Mouse (Mus musculus) G1E (cell line): Measurements from ENCODE around the gene St5. TPM values are rescaled to one million over a fixed set of nuclear protein-coding genes. Genes with fewer than 3 reads are reported as not detected.

Experiments used
- ATAC-seq: 2 replicates; pipeline ENCODE4 v1.8.0; 2016; ENCODE audit warnings: mild to moderate bottlenecking; ENCODE audit not compliant: insufficient number of reproducible peaks, poor library complexity, low FRiP score, severe bottlenecking; ENCODE audit errors: extremely low read depth
- DNase-seq: peaks from one replicate; pipeline ENCODE4 v3.0.0; 2012; ENCODE audit warnings: low spot score
- H3K27me3 ChIP-seq: 2 replicates; pipeline ENCODE4 v1.6.1; 2012; ENCODE audit warnings: mild to moderate bottlenecking, low read length, inconsistent platforms; ENCODE audit not compliant: insufficient read depth
- H3K36me3 ChIP-seq: replicated peaks from 2 replicates; pipeline ENCODE3; 2012; ENCODE audit warnings: mild to moderate bottlenecking, inconsistent platforms
- H3K4me1 ChIP-seq: 2 replicates; pipeline ENCODE4 v1.6.1; 2012; ENCODE audit warnings: low read depth, low read length, inconsistent platforms, mixed read lengths; ENCODE audit not compliant: insufficient read depth
- H3K4me3 ChIP-seq: 2 replicates; pipeline ENCODE4 v1.5.1; 2012; ENCODE audit warnings: low read depth, mild to moderate bottlenecking, inconsistent platforms, low read length, moderate library complexity, mixed read lengths
- H3K9me3 ChIP-seq: replicated peaks from 2 replicates; pipeline ENCODE4 v1.6.1; 2012; ENCODE audit warnings: inconsistent platforms
- CTCF ChIP-seq: IDR thresholded peaks from 2 replicates; pipeline ENCODE4 v1.5.1; 2012; ENCODE audit warnings: low read depth, low read length, inconsistent platforms, mixed read lengths
- GATA1 ChIP-seq: IDR thresholded peaks from 2 replicates; pipeline ENCODE4 v1.6.1; 2012; ENCODE audit warnings: borderline replicate concordance, low read length, inconsistent platforms, mixed read lengths
- GATA2 ChIP-seq: IDR thresholded peaks from 2 replicates; pipeline ENCODE4 v1.6.1; 2012; ENCODE audit warnings: low read depth, low read length, inconsistent platforms, borderline replicate concordance
- POLR2AphosphoS5 ChIP-seq: IDR thresholded peaks from 2 replicates; pipeline ENCODE4 v1.6.1; 2012; ENCODE audit warnings: low read depth, low read length, inconsistent platforms; ENCODE audit not compliant: insufficient replicate concordance
- TAL1 ChIP-seq: conservative IDR thresholded peaks from 2 replicates; pipeline ENCODE4 v1.6.1; 2012; ENCODE audit warnings: low read depth, low read length, inconsistent platforms, mixed read lengths
- polyA plus RNA-seq: library from polyadenylated mRNA; stranded (reverse); fragments of >175 nt; gene quantifications from 2 replicates; pipeline ENCODE4 v1.2.3, GENCODE M21; 2012
- total RNA-seq, 2 experiments: library from RNA; stranded (forward) in 1 of 2; stranded (reverse) in 1 of 2; fragments of 200-1000 nt in 1 of 2; fragments of >200 nt in 1 of 2; fragmentation: Nextera tagmentation in 1 of 2; gene quantifications; 2 replicates each; pipeline ENCODE4 v1.2.3; 2014 to 2017

St5 gene
- total and polyA plus RNA-seq, 3 experiments, result 0.07 to 39.5 (median 0.49) TPM

DNA sequence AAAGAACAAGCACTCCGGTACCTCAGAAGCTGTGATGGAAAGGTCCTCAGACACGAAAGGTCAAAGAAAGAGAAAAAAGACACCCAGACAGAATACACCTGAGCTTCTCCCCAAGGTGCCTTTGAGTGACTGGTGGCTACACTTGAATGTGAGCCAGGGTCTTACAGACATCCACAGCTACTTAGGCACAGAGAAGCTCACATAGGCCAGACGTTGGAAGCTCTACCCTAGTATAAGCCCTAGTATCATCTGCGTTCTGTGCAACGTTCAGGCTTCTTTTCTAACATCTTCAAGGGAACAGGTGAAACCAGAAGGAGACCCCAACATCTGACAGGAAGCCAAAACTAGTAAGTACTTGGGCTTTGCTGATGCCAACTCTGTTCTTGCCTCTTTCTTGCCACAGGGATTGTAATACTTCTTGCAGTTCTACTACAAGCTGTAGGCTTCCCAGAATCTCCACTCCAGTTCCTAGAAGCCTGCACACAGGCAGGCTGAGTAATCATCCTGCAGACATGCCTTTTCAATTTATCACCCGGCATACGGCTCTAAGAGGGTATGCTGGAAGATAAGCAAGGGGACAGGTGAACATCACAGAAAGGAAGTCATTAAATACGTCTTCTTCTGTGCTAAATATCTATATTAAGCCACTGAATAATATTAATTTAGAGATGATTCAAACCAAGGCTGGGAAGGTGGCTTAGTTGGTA, 67.2 kb downstream of the St5 start:
- Histone ChIP-seq H3K27me3 (peaks cover 5% of the 10 kb centered on the region; the same call in 1 of the 2 replicates), H3K4me3 (no peak overlapping the region), H3K36me3 (no peaks in the 10 kb centered on the region), H3K4me1 (peaks cover 27% of the 10 kb centered on the region), H3K9me3 (no peaks in the 10 kb centered on the region)
- TF ChIP-seq TAL1, result peak; percentile 35; the same call in 1 of the 2 replicates
- TF ChIP-seq GATA2, result no peak
- DNase-seq (no peak), ATAC-seq (no peak)

DNA sequence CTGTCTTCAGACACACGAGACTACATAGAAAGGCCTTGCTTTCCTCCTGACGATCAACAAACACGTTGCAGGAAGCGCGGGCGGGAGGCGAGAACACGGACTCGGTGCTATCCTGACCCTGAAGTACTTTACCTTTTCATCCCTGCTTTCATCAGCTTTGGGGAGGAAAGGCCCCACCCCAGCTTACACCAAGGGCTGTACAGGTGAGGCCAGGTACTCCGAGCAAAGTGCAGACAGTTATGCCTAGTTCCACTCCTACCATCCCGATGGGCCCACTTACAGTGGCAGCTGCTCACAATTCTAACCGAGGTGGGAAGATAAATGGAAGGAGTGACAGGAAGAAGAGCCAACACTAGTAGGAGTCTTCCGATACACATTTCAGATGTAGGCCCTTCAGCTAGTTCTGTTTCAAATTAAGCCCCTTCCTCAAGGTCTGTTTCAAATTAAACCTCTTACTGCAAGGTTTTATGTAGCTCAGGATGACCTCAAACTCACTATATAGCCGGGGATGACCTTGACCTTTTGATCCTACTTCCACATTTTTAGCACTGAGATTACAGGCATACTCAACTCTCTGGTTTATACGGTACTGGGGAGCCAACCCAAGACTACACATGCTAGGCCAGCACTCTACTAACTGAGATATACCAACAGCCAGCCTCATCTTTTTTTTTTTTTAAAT, 69.9 kb downstream of the St5 start:
- Histone ChIP-seq H3K9me3 (no peaks in the 10 kb centered on the region), H3K27me3 (peaks cover 9% of the 10 kb centered on the region), H3K4me1 (peaks cover 30% of the 10 kb centered on the region), H3K4me3 (no peak overlapping the region), H3K36me3 (no peaks in the 10 kb centered on the region)
- ATAC-seq (no peak), DNase-seq (no peak)
- TF ChIP-seq TAL1, result no peak
- no peak for TF ChIP-seq GATA1
- TF ChIP-seq GATA2, result no peak
- TF ChIP-seq CTCF, result no peak
- TF ChIP-seq POLR2AphosphoS5, result no peak

DNA sequence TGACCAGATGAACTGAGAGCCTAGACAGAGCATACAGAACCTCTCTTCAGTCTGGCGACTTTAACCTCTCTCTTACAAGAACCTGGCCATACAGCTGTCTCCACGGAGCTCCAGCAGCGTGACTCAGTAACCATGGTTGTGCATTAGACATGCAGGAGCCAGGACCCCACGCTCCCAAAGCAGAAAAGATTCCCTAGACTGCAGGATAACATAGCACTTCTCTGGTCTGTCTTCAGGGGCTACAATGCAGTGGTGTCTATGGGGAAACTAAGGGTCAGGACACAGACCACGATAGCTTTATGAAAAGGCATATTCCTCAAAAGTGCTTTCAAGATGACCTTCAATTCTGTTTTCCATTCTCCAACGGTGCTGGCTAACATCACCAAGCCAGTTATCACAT, 72.1 kb downstream of the St5 start:
- TF ChIP-seq GATA1 (no peak), CTCF (no peak), TAL1 (no peak), POLR2AphosphoS5 (no peak), GATA2 (no peak)
- Histone ChIP-seq H3K36me3 (no peaks in the 10 kb centered on the region), H3K9me3 (no peaks in the 10 kb centered on the region), H3K4me1 (peaks cover 19% of the 10 kb centered on the region), H3K4me3 (no peak overlapping the region), H3K27me3 (peaks cover 9% of the 10 kb centered on the region)
- no peak for DNase-seq
- no peak for ATAC-seq

DNA sequence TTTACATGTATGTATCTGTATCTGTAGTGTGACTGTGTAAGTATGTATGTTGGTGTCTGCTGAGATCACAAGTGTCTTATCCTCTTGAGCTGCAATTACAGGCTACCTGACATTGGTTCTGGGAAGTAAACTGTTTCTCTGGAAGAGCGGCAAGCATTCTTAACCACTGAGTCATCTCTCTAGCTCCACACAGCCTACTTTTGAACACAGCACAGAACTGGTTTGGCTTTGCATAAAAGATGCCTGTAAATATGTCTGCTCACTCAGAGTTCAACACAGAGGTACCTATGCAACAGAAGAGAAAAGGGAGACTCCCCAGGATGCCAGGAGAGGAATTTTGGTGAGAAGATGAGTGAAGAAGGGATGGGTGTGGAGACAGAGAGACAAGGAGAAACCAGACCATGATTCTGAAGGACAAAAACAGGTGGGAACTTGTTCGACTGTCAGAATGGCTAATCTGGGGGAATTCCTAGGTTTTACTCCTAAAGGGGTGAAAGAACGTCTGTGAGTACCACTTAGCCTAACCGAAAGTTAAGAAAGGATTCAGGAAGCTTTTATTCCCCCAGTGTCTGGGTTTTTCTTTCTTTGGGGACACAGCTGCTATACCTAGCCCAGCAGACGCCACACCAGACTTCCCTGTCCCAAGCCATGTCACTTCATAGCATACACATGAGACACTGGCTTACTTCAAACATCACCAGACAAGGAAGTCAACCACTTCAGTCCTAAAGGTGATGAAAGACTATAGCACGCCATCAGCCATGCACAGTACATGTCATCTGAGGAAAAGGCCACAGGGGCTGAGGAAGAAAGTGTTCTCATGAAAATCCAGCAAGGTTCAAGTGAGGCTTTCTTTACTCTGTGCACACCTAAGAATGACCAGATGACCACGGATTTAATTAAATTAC, 73.3 kb downstream of the St5 start:
- H3K27me3 ChIP-seq, result peaks cover 14% of the 10 kb centered on the region
- H3K4me1 ChIP-seq, result peaks cover 10% of the 10 kb centered on the region
- TF ChIP-seq GATA1, result no peak
- DNase-seq (no peak), ATAC-seq (no peak)
- no peak overlapping the region for H3K4me3 ChIP-seq
- H3K36me3 ChIP-seq, result no peaks in the 10 kb centered on the region
- no peaks in the 10 kb centered on the region for H3K9me3 ChIP-seq

DNA sequence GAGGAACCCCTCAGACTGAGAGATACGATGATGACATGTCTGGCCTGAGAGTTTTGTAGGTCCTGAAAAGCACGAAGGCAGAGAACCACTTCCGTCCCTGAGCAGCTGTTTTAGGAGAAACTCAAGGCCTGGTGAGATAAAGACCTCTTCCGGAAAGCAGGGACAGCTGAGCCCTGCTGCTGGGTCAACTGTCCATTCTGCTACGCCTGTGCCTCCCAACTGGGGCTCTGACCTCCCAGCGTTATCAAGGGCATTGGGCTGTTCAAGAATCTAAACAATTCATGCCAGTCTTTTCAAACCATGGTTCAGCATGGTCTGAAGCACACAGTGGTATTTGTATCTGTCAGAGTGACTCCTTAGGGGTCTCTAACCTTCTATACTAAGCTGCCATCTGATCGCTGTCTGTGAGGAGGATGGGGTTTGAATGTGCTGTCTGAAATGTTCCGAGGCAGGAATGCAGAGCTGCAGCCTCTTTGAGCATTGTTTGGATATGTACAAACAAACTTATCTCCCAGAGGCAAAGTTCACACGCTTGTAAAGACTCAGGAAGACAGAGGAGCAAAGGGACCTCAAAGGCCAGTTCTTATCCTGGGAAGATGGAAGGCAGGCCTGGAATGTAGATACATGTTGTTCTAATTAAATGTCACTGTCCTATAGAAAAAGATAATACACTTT, 74.3 kb downstream of the St5 start:
- ATAC-seq, result no peak
- Histone ChIP-seq H3K36me3 (no peaks in the 10 kb centered on the region), H3K4me3 (no peak overlapping the region), H3K4me1 (peaks cover 7% of the 10 kb centered on the region), H3K9me3 (no peaks in the 10 kb centered on the region), H3K27me3 (peaks cover 19% of the 10 kb centered on the region)
- no peak for DNase-seq
- TF ChIP-seq TAL1, result no peak
- no peak for TF ChIP-seq GATA2
- TF ChIP-seq POLR2AphosphoS5, result no peak
- TF ChIP-seq CTCF, result no peak

DNA sequence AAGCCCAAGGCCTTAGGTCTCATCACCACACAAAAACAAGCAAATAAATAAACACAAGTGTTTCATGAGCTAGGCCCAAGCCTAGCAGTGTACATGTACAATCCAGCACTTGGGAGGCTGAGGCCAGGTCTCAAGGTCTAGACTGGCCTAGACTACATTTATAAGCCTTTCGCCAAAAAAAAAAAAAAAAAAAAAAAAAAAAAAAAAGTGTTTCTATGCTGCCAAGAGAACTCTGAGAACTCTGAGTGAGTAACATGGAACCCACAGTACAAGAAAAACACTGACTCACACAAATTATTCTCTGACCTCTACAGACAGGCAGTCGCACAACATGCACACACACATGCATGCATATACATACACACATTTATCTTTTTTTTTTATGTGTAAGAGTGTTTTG, 75.6 kb downstream of the St5 start:
- peaks cover 20% of the 10 kb centered on the region for H3K27me3 ChIP-seq
- no peaks in the 10 kb centered on the region for H3K9me3 ChIP-seq
- TF ChIP-seq CTCF (no peak), TAL1 (no peak), GATA2 (no peak), POLR2AphosphoS5 (no peak), GATA1 (no peak)
- peaks cover 7% of the 10 kb centered on the region for H3K4me1 ChIP-seq
- no peak for DNase-seq
- no peak overlapping the region for H3K4me3 ChIP-seq
- no peak for ATAC-seq
- no peaks in the 10 kb centered on the region for H3K36me3 ChIP-seq
